Mouse (Mus musculus) limb, embryonic 11.5 days (tissue): Measurements from ENCODE around the gene Atp4a. TPM values are rescaled to one million over a fixed set of nuclear protein-coding genes. Genes with fewer than 3 reads are reported as not detected.

Experiments used
- ATAC-seq: fragments of 200-750 bp; cut with Nextera tagmentation; 2 replicates; pipeline ENCODE4 v1.8.0; 2017; ENCODE audit warnings: low read depth; ENCODE audit not compliant: insufficient number of reproducible peaks, low FRiP score, low TSS enrichment
- DNase-seq: peaks from one replicate; pipeline ENCODE4 v3.0.0-alpha.2; 2015; ENCODE audit warnings: low spot score
- H3K27ac ChIP-seq: fragments of 300-500 bp; sonication (generic); replicated peaks from 2 replicates; pipeline ENCODE4 v1.5.1; 2014; ENCODE audit warnings: low read depth, mild to moderate bottlenecking, low read length
- H3K27me3 ChIP-seq: fragments of 300-500 bp; sonication (generic); 2 replicates; pipeline ENCODE4 v1.6.1; 2014; ENCODE audit warnings: mild to moderate bottlenecking, low read length, mixed read lengths; ENCODE audit not compliant: control insufficient read depth, insufficient read depth
- H3K36me3 ChIP-seq: fragments of 300-500 bp; sonication (generic); 2 replicates; pipeline ENCODE4 v1.6.1; 2014; ENCODE audit warnings: mild to moderate bottlenecking, low read length, moderate library complexity, mixed read lengths; ENCODE audit not compliant: control insufficient read depth, insufficient read depth
- H3K4me1 ChIP-seq: fragments of 300-500 bp; sonication (generic); 2 replicates; pipeline ENCODE4 v1.6.1; 2014; ENCODE audit warnings: low read length, mixed read lengths; ENCODE audit not compliant: control insufficient read depth, insufficient read depth
- H3K4me2 ChIP-seq: fragments of 300-500 bp; sonication (generic); 2 replicates; pipeline ENCODE4 v1.6.1; 2014; ENCODE audit warnings: low read depth, mild to moderate bottlenecking, moderate library complexity; ENCODE audit not compliant: severe bottlenecking
- H3K4me3 ChIP-seq: fragments of 300-500 bp; sonication (generic); 2 replicates; pipeline ENCODE4 v1.5.1; 2014; ENCODE audit warnings: low read depth, low read length
- H3K9ac ChIP-seq: fragments of 300-500 bp; sonication (generic); 2 replicates; pipeline ENCODE4 v1.6.1; 2014; ENCODE audit warnings: mild to moderate bottlenecking, low read length
- H3K9me3 ChIP-seq: fragments of 300-500 bp; sonication (generic); 2 replicates; pipeline ENCODE4 v1.6.1; 2016; ENCODE audit warnings: low read length; ENCODE audit not compliant: control insufficient read depth
- WGBS: fragments of 180-500 bp; shearing (Covaris S2); extraction: QIAGEN DNeasy Blood & Tissue Kit; methylation state at CpG from one replicate; pipeline ENCODE4 v1.1.7; 2014; 5-methylcytosine and 5-hydroxymethylcytosine counted together
- polyA plus RNA-seq: library from polyadenylated mRNA; unstranded; fragments of >200 nt; fragmentation: Nextera tagmentation; extraction: Ambion mirVana; gene quantifications from 2 replicates; pipeline ENCODE4 v1.2.1, GENCODE M21; 2014

Atp4a gene
- polyA plus RNA-seq: 0.28 and 0.41 TPM in 2 replicates

DNA sequence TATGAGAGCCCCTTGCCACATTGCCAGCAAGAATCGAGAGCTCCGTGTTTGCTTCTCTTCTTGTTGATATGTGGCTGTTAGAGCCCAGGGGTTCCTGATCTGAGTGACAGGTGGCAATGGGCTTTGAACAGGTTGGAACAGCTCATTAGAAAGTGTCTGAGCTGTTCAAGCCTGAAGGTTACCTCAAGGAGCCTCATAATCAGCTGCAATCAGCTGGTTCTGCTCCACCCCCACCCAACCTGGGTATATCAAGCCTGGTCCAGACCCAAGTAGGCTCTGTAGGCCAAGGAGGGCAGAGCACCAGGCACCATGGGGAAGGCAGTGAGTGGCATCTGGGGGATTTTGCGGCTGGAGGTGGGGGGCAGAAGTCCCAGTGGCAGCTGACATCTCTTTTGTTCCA, at the start of gene Atp4a:
TSS of gene Atp4a (plus strand) at position 268 of the 400 bp plus-strand sequence.
- no peak within 1 kb of the TSS for H3K27ac ChIP-seq
- ATAC-seq: no peak

DNA sequence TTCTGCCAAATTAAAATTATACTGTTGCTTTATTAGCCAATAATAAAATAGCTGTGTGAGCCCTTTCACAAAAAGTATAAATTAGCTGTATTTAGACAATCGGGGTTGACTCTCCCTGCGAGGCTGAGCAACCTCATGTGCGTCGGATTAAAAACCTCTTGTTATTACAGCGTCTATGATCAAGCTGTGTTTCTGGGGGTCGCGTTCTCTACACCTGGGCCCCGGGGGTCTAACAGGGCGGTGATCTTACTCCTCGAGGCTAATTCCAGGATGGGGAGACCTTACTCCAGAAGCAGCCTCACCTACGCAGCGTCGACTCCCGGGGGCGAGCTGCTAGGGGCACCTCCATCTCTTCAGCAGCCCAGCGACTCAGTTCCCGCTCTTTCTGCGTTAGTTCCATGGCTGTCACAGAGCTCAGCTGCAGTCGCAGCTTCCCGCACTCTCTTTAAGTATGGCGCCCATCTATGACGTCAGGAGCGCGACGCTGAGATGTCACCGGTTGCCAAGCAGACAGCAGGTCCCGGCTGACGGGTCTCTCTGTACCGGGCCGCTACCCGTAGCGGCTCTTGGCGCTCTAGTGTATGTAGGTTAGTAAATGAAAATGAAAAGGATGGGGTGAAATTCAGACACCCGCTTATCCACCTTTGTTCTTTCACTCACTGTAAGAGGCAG, 47.3 kb upstream of the Atp4a start, which contains the start of gene Haus5:
TSS of gene Haus5 (minus strand) at position 466 of the 672 bp plus-strand sequence.
- Histone ChIP-seq H3K9ac (peak within 1 kb of the TSS; percentile 76), H3K36me3 (no peaks in the 10 kb centered on the region; the same call in 1 of the 2 replicates), H3K4me1 (no peaks in the 10 kb centered on the region), H3K4me2 (peak within 1 kb of the TSS; percentile 51), H3K9me3 (no peaks in the 10 kb centered on the region), H3K27me3 (no peaks in the 10 kb centered on the region), H3K27ac (no peak within 1 kb of the TSS), H3K4me3 (peak within 1 kb of the TSS; percentile 61)
- WGBS: under 1% methylated on average over 34 of the region's 34 CpGs
- DNase-seq (peak; percentile 97), ATAC-seq (peak; percentile 92)

More for the DNA sequence above, at the start of gene Atp4a:
- DNase-seq: no peak
- Histone ChIP-seq H3K4me1 (no peaks in the 10 kb centered on the region), H3K36me3 (no peaks in the 10 kb centered on the region), H3K9ac (no peak within 1 kb of the TSS), H3K9me3 (no peaks in the 10 kb centered on the region), H3K27me3 (peaks cover 5% of the 10 kb centered on the region), H3K4me3 (no peak within 1 kb of the TSS), H3K4me2 (no peak within 1 kb of the TSS)
- 83% methylated on average over 3 of the region's 3 CpGs for WGBS

DNA sequence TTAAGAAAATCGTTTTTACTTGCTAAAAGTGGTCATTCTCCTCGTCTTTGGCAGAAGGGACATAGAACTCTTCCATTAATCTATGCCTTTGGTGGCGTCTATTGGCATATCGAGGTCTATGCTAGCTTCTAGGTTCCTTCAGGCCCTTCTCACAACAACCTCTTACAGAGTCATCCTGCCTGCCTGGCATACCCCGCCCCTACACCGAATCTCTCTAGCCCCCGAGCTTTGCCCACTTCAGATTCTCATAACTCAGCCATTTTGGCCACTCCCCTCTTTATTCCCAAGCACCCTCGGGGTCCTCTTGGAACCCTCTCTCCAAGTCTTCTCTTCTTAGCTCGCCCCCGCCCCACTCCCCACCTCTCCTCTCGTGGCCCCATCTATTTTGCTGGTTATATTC, 46.7 kb upstream of the Atp4a start:
- H3K4me3 ChIP-seq: peak overlapping the region; percentile 61
- no peaks in the 10 kb centered on the region for H3K36me3 ChIP-seq
- peak overlapping the region; percentile 51 for H3K4me2 ChIP-seq
- WGBS: 11% methylated on average over 11 of the region's 11 CpGs
- ATAC-seq (0 out of 2 replicates have a peak, but pooled peaks have one; percentile 31), DNase-seq (peak; percentile 26)
- peak overlapping the region; percentile 76 for H3K9ac ChIP-seq
- no peaks in the 10 kb centered on the region for H3K9me3 ChIP-seq
- no peak overlapping the region for H3K27ac ChIP-seq
- no peaks in the 10 kb centered on the region for H3K27me3 ChIP-seq
- no peaks in the 10 kb centered on the region for H3K4me1 ChIP-seq

DNA sequence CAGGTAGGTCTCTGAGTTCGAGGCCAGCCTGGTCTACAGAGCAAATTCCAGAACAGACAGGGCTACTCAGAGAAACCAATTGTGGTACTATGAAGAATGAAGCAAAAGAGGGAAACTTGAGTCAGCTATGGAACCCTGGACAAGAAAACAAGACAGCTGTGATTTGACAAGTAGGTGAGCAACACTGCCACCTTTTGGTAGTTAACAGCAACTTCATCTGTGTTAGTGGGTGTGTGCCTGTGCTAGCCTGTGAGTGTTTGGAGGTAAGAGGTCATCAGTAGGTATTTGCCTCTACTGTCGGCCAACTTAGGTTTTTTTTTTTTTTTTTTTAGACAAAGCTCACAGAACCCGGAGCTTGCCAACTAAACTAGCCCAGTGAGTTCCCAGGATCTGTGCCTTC, 42.8 kb upstream of the Atp4a start:
- DNase-seq (no peak), ATAC-seq (no peak)
- Histone ChIP-seq H3K4me2 (no peak overlapping the region), H3K27ac (no peak overlapping the region), H3K4me1 (no peaks in the 10 kb centered on the region), H3K9me3 (no peaks in the 10 kb centered on the region), H3K36me3 (no peaks in the 10 kb centered on the region), H3K9ac (no peak overlapping the region), H3K27me3 (no peaks in the 10 kb centered on the region), H3K4me3 (no peak overlapping the region)
- 41% methylated on average over 3 of the region's 3 CpGs for WGBS

DNA sequence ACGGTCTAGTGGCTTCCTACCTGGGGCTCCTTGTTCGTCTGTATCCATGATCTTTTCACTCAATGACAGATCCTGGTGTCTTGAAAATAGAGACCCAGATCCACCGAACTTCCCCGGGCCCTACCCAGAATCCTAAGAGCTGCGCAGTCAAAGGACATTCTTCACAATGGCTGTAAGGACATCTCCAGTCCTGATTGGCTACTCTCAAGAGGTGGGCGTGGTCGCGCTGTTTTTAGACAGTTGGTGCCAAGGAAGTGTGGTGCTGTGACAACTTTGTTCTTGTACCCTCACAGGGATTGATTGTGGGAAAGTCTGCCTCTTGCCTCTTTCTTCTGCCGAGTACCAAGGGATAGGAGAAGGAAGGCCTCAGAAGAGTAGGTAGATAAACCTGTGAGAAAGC, 40.5 kb upstream of the Atp4a start, which contains the start of gene Pmis2:
TSS of gene Pmis2 (minus strand) at position 126 of the 400 bp plus-strand sequence.
- ATAC-seq: no peak
- H3K4me3 ChIP-seq: no peak within 1 kb of the TSS
- no peak for DNase-seq
- no peak within 1 kb of the TSS for H3K4me2 ChIP-seq
- WGBS: 69% methylated on average over 9 of the region's 9 CpGs
- no peaks in the 10 kb centered on the region for H3K27me3 ChIP-seq
- no peaks in the 10 kb centered on the region for H3K4me1 ChIP-seq
- no peaks in the 10 kb centered on the region for H3K36me3 ChIP-seq
- H3K9me3 ChIP-seq: no peaks in the 10 kb centered on the region; the same call in 1 of the 2 replicates
- no peak within 1 kb of the TSS for H3K9ac ChIP-seq
- H3K27ac ChIP-seq: no peak within 1 kb of the TSS

DNA sequence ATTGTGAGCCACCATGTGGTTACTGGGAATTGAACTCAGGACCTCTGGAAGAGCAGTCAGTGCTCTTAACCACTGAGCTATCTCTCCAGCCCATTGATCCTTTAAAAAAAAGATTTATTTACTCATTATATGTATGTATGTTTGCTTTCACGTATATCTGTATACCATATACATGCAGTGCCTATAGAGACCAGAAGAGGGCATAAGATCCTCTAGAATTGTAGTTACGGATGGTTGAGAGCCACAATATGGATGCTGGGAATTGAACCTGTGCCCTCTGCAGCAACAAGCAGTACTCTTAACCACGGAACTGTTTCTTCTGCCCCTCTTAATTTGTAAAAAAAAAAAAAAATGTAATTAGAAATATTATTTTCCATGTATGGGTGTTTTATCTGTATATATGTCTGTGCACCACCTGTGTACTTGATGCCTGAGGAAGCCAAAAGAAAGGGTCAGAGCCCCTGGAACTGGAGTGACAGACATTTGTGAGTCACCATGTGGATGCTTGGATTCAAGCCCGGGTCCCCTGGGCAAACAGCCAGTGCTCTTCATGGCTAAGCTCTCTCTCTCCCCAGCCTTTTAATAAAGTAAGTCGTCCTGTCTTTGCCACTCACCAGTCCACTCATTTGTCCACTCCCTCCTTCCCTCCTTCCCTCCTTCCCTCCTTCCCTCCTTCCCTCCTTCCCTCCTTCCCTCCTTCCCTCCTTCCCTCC, 33.6 kb upstream of the Atp4a start:
- DNase-seq (no peak), ATAC-seq (no peak)
- no peak overlapping the region for H3K4me2 ChIP-seq
- no peaks in the 10 kb centered on the region for H3K4me1 ChIP-seq
- H3K27ac ChIP-seq: no peak overlapping the region
- no peak overlapping the region for H3K9ac ChIP-seq
- H3K36me3 ChIP-seq: no peaks in the 10 kb centered on the region
- no peak overlapping the region for H3K4me3 ChIP-seq
- no peaks in the 10 kb centered on the region for H3K27me3 ChIP-seq
- whole genome bisulfite sequencing: 65% methylated on average over 5 of the region's 5 CpGs
- no peaks in the 10 kb centered on the region; the same call in 1 of the 2 replicates for H3K9me3 ChIP-seq

DNA sequence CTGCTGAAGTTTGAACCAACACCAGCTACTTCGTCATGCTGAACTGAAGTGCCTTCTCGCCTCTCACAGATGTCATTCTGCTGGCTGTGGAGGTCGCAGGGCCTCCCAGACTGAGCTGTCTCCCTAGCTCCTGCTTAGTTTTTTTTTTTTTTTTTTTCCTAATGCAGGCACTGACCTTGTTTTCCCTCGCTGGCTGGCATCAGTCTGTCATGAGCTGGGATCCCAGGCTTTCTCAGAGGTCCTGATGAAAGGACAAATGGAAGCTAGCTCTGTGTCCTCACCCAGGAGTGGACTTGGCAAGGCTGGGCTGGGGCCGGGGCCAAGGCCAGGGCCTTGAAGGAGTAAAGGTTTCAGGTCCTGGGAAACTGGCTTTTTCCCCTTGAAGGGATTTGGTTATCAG, 30.1 kb upstream of the Atp4a start:
- WGBS: 58% methylated on average over 5 of the region's 5 CpGs

DNA sequence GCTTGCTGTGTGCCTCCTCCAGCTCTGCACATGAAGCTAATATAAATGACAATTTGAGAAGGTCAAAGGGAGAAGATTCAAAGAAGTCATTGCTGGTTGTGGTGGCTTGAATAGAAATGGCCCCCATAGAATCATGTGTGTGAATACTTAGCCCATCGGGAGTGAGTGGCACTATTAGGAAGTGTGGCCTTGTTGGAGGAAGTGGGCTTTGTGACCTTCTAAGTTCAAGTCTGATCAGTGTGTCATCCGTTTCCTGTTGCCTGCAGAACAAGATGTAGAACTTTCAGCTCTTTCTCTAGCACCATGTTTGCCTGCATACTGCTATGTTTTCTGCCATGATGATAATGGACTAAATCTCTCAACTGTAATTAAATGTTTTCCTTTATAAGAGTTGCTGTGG, 28.6 kb upstream of the Atp4a start:
- H3K27ac ChIP-seq: no peak overlapping the region
- H3K27me3 ChIP-seq: peaks cover 9% of the 10 kb centered on the region
- no peaks in the 10 kb centered on the region for H3K36me3 ChIP-seq
- no peaks in the 10 kb centered on the region for H3K4me1 ChIP-seq
- no peak overlapping the region for H3K4me2 ChIP-seq
- ATAC-seq: no peak
- H3K9ac ChIP-seq: no peak overlapping the region
- DNase-seq: no peak
- 74% methylated on average over 2 of the region's 2 CpGs for WGBS
- no peaks in the 10 kb centered on the region for H3K9me3 ChIP-seq
- no peak overlapping the region for H3K4me3 ChIP-seq

More for the DNA sequence above, 30.1 kb upstream of the Atp4a start:
- Histone ChIP-seq H3K4me2 (no peak overlapping the region), H3K4me3 (no peak overlapping the region), H3K27ac (no peak overlapping the region), H3K27me3 (no peaks in the 10 kb centered on the region; the same call in 1 of the 2 replicates), H3K4me1 (no peaks in the 10 kb centered on the region), H3K36me3 (no peaks in the 10 kb centered on the region), H3K9me3 (no peaks in the 10 kb centered on the region), H3K9ac (no peak overlapping the region)
- ATAC-seq: no peak
- no peak for DNase-seq
